Mouse (Mus musculus): ENCODE measurements at regions not wholly inside any gene's neighbourhood (a gene's known extent, or its start where the extent isn't known, plus 50 kb on each side); places are given as distances from the start of the nearest gene placed in this dataset.

DNA sequence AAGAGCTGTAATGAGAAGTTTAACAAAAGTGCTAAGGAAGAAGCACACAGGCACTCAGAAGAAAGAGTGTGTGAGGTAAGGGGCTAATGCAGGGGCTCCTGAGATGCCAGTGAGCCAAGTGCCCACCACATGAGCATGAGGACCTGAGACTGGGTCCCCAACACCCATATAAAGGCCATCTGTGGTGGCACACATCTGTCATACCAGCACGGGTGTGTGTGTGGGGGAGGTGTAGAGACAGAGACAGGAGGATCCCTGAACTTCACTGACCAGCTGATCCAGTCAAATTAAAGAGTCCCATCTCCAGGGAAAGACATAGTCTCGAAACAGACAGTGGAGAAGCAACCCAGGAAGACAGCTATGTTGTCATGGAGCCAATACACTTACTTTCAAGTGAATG, 70.6 kb upstream of the Gli2 start:
- no peaks in the 10 kb centered on the region; the same call in 1 of the 2 replicates for H3K27me3 ChIP-seq (replicated peaks)
- H3K4me2 ChIP-seq (replicated peaks): no peak overlapping the region
- WGBS: 78% methylated on average over 2 of the region's 2 CpGs
- H3K9ac ChIP-seq: no peak overlapping the region
- no peak overlapping the region for H3K27ac ChIP-seq
- no peaks in the 10 kb centered on the region for H3K36me3 ChIP-seq
- no peak overlapping the region for H3K4me3 ChIP-seq
- no peak for ATAC-seq (ENCODE audit: low FRiP score, low read depth)
- H3K9me3 ChIP-seq: no peaks in the 10 kb centered on the region
- no peaks in the 10 kb centered on the region for H3K4me1 ChIP-seq

DNA sequence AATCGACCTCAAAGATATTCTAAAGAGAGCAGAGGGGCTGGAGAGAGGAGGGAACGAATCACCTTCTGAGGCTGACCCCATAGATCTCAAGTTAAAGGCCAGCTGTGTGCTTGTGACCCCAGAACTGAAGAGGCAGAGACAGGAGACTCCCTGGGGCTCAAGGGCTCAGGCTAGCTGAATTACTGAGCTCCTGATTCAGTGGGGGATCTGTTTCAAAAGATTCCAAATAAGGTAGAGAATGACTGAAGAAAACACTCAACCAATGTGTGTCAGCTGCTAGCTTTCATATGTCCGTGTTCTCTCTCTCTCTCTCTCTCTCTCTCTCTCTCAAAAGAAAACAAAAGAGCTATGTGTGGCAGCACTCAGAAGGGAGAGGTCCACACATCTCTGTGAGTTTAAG, 70.0 kb upstream of the Gli2 start:
- ATAC-seq (ENCODE audit: low FRiP score, low read depth): no peak
- 33% methylated on average over 3 of the region's 3 CpGs for WGBS
- H3K9me3 ChIP-seq: no peaks in the 10 kb centered on the region
- no peak overlapping the region for H3K4me3 ChIP-seq
- no peaks in the 10 kb centered on the region for H3K4me1 ChIP-seq
- H3K27ac ChIP-seq: no peak overlapping the region
- H3K4me2 ChIP-seq (replicated peaks): no peak overlapping the region
- no peaks in the 10 kb centered on the region for H3K36me3 ChIP-seq
- no peaks in the 10 kb centered on the region; the same call in 1 of the 2 replicates for H3K27me3 ChIP-seq (replicated peaks)
- no peak overlapping the region for H3K9ac ChIP-seq

DNA sequence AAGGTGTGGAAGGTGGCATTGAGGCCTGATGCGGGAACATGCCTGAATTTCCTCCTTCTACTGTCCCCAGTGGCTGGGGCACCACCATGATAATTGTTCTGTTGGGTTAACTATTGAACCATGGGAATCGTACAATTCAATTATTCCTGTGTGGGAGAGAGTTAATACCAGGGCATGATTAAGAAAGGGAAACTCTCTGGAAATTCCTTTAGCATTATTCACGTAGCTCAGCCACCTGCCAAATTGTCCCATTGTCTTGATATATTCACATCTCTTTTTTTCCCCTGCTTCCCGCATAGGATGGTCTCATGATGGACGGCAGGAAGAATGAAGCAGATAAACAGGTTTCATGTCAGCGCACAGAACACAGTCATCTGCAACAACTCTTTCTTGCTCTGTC, 69.6 kb upstream of the Gli2 start:
- Histone ChIP-seq H3K4me3 (no peak overlapping the region), H3K9me3 (no peaks in the 10 kb centered on the region), H3K36me3 (no peaks in the 10 kb centered on the region), H3K4me2 (replicated peaks) (no peak overlapping the region), H3K4me1 (no peaks in the 10 kb centered on the region), H3K27me3 (replicated peaks) (no peaks in the 10 kb centered on the region; the same call in 1 of the 2 replicates), H3K27ac (no peak overlapping the region), H3K9ac (no peak overlapping the region)
- no peak for ATAC-seq (ENCODE audit: low FRiP score, low read depth)
- 76% methylated on average over 6 of the region's 6 CpGs for WGBS

DNA sequence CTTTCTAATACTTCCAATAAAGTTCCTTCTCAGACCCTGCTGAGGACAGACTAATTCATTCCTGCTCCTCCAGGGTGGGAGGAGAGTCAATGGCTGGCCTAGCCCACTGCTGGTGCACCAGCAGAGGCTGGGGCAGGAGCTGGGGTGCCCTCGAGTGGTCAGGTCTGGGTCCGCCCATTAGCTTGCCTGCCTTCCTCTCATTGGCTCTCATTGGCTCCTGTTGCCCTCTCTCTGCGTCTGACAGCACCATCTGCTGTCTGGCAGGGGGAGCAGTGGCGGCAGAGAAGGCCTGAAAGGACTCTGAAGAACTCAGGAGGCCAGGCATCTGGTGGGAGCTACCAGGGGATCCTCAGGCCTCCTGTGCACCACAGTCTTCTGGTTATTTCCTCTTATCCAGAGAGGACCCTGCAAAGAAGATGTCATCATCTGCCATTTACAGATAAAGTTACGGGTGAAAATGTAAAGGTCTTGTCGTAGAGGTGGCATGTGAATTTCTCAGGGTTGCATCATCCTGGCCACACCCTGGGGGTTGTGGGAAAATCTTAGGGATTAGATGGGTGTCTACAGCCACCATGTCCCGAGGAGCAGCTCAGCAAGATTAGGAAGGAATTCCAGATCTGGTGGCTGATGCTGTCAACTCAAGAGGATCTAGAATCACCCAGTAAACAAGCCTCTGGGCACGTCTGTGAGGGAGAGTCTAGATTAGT, 66.6 kb upstream of the Gli2 start:
- H3K36me3 ChIP-seq: no peaks in the 10 kb centered on the region
- no peak overlapping the region for H3K4me2 ChIP-seq (replicated peaks)
- no peak overlapping the region for H3K9ac ChIP-seq
- no peak for ATAC-seq (ENCODE audit: low FRiP score, low read depth)
- H3K4me3 ChIP-seq: no peak overlapping the region
- H3K4me1 ChIP-seq: no peaks in the 10 kb centered on the region
- no peak overlapping the region for H3K27ac ChIP-seq
- WGBS: 49% methylated on average over 8 of the region's 8 CpGs
- H3K9me3 ChIP-seq: no peaks in the 10 kb centered on the region
- H3K27me3 ChIP-seq (replicated peaks): no peaks in the 10 kb centered on the region; the same call in 1 of the 2 replicates

DNA sequence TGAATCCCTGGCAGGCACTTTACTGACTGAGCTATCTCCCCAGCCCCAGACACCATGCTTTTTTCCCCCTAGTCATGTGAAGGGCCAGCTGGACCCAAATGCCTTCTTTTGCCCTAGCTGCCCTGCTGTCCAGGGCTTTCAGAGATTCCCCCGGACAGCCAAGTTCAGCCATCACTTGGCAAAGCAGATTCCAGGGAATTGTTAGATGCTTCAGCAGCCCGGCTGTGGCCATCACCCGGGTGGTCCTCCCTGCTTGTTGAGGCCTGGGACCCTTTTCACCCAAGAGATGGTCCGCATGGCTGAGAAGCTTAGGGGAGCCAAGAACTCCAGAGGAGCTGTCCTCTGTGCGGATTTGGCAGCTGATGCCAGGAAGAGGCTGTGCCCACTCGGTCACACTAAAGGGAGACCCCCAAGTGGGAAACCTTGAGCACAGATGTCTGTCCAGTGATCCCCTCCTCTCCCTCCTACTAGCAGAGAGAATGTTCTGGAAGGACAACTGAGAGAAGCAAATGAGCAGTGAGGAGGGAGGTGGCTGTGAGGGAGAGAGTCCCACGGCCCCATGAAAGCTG, 61.8 kb upstream of the Gli2 start:
- no peaks in the 10 kb centered on the region for H3K9me3 ChIP-seq
- H3K4me1 ChIP-seq: no peaks in the 10 kb centered on the region
- H3K27me3 ChIP-seq (replicated peaks): no peaks in the 10 kb centered on the region; the same call in 1 of the 2 replicates
- no peak overlapping the region for H3K4me2 ChIP-seq (replicated peaks)
- ATAC-seq (ENCODE audit: low FRiP score, low read depth): no peak
- H3K36me3 ChIP-seq: no peaks in the 10 kb centered on the region
- no peak overlapping the region for H3K4me3 ChIP-seq
- H3K27ac ChIP-seq: no peak overlapping the region
- 80% methylated on average over 7 of the region's 7 CpGs for WGBS
- H3K9ac ChIP-seq: no peak overlapping the region

DNA sequence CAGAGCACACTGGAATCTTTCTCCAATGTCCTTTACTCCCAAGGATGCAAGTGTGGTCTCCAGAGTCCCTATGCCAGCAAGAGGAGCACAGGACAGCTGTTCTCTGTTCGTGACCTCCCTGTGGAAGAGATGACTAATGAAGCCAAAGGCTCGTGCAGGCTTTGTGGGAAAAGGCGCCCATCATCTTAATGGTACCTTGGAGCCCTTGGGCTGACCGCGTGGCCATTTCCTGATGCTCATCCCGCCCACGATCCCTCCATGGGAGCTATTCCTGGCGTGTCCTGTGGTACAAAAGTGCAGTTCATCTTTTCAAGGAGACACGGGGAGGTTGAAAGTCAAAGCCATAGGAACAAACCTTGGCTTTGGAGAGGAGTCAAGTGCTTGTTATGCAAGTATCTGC, 55.2 kb upstream of the Gli2 start:
- WGBS: 76% methylated on average over 9 of the region's 9 CpGs

DNA sequence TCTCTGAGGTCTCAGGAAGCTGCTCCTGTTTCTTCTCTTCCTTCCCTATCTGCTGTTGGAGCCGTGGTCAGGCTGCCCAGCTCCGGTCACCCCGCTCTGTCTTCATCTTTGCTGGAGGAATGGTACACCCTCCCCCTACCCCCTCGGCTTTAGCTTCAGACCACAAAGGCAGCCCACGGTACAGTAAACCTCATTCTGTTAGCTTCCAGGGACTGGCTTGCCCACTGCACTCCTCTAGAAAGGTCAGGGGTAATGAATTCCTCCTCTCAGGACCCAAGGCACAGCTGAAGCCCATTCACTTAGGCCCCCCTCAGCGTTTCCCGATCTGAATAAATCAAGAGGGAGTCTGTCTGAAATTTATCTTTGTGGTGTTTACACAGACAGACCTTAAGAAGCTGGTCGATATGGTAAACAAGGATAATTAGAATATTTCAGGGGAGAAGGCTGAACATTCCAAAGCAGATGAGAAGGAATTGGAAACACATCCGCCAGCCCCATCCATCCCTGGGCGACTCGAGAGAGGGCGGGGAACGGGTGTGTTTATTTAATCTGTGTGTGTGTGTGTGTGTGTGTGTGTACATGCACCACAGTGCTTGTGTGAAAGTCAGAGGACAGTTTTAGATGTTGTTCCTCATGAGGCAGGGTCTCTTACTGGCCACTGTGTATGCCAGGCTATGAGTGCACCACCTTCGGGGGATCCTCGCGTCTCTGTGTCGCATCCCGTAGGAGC, 53.0 kb upstream of the Gli2 start:
- no peak for ATAC-seq (ENCODE audit: low FRiP score, low read depth)
- WGBS: 79% methylated on average over 17 of the region's 18 CpGs
- H3K4me1 ChIP-seq: no peaks in the 10 kb centered on the region

More for the DNA sequence above, 55.2 kb upstream of the Gli2 start:
- Histone ChIP-seq H3K9ac (no peak overlapping the region), H3K4me2 (replicated peaks) (no peak overlapping the region), H3K27me3 (replicated peaks) (no peaks in the 10 kb centered on the region), H3K27ac (no peak overlapping the region), H3K4me1 (no peaks in the 10 kb centered on the region), H3K36me3 (no peaks in the 10 kb centered on the region), H3K9me3 (no peaks in the 10 kb centered on the region), H3K4me3 (no peak overlapping the region)
- ATAC-seq (ENCODE audit: low FRiP score, low read depth): no peak

More for the DNA sequence above, 53.0 kb upstream of the Gli2 start:
- no peak overlapping the region for H3K9ac ChIP-seq
- H3K4me3 ChIP-seq: no peak overlapping the region
- no peaks in the 10 kb centered on the region for H3K27me3 ChIP-seq (replicated peaks)
- H3K4me2 ChIP-seq (replicated peaks): no peak overlapping the region
- H3K36me3 ChIP-seq: no peaks in the 10 kb centered on the region
- H3K27ac ChIP-seq: no peak overlapping the region
- H3K9me3 ChIP-seq: no peaks in the 10 kb centered on the region

Measured in neural tube, embryonic 12.5 days (tissue).